Mouse (Mus musculus): ENCODE data around the gene Cdh23. TPM values are rescaled to one million over a fixed set of nuclear protein-coding genes. Genes with fewer than 3 reads are reported as not detected.

Cdh23 gene
- polyA plus RNA-seq, 1 experiment from 2014 or later: 0.35 TPM

- DNase-seq (ENCODE audit: low spot score) (peak; percentile 92), ATAC-seq (peak; percentile 83)
- H3K9ac ChIP-seq (replicated peaks; ENCODE audit: low read depth): no peak overlapping the region
- H3K4me1 ChIP-seq (ENCODE audit: insufficient read depth, low read depth, low read length): no peaks in the 10 kb centered on the region
- no peak overlapping the region for H3K27ac ChIP-seq (ENCODE audit: low read length)
- H3K9me3 ChIP-seq (ENCODE audit: low read length): no peaks in the 10 kb centered on the region
- H3K36me3 ChIP-seq (ENCODE audit: insufficient read depth, low read length): peaks cover 11% of the 10 kb centered on the region
- H3K4me3 ChIP-seq (ENCODE audit: low read depth, low read length): no peak overlapping the region
- H3K27me3 ChIP-seq (replicated peaks; ENCODE audit: insufficient read depth, low read length): no peaks in the 10 kb centered on the region
- TF ChIP-seq EP300 (IDR thresholded peaks at IDR 0.05) (no peak), CTCF (IDR thresholded peaks at IDR 0.05) (peak; percentile 95)
- WGBS: 62% methylated on average over 15 of the region's 15 CpGs
- no peak overlapping the region for H3K4me2 ChIP-seq (replicated peaks; ENCODE audit: low read depth, low read length)
Observed at GRCm38 (mm10) chr10:60304854-60305628, 391.2 kb downstream of the Cdh23 start.

- Histone ChIP-seq H3K36me3 (ENCODE audit: insufficient read depth, low read length) (peaks cover 26% of the 10 kb centered on the region), H3K4me3 (ENCODE audit: low read depth, low read length) (no peak overlapping the region), H3K9me3 (ENCODE audit: low read length) (no peaks in the 10 kb centered on the region), H3K4me2 (replicated peaks; ENCODE audit: low read depth, low read length) (no peak overlapping the region), H3K9ac (replicated peaks; ENCODE audit: low read depth) (no peak overlapping the region), H3K4me1 (ENCODE audit: insufficient read depth, low read depth, low read length) (no peaks in the 10 kb centered on the region), H3K27ac (ENCODE audit: low read length) (no peak overlapping the region), H3K27me3 (replicated peaks; ENCODE audit: insufficient read depth, low read length) (no peaks in the 10 kb centered on the region)
- WGBS: 84% methylated on average over 17 of the region's 17 CpGs
- ATAC-seq (no peak), DNase-seq (ENCODE audit: low spot score) (no peak)
- no peak for TF ChIP-seq CTCF (IDR thresholded peaks at IDR 0.05)
- TF ChIP-seq EP300 (IDR thresholded peaks at IDR 0.05): no peak
Observed at GRCm38 (mm10) chr10:60303419-60303818, 392.9 kb downstream of the Cdh23 start.

GRCm38 (mm10) chr10:60299636-60300035 is 396.7 kb downstream of the Cdh23 start:
- WGBS: 92% methylated on average over 12 of the region's 12 CpGs
- no peak overlapping the region for H3K9ac ChIP-seq (replicated peaks; ENCODE audit: low read depth)
- H3K4me2 ChIP-seq (replicated peaks; ENCODE audit: low read depth, low read length): no peak overlapping the region
- no peaks in the 10 kb centered on the region for H3K4me1 ChIP-seq (ENCODE audit: insufficient read depth, low read depth, low read length)
- no peaks in the 10 kb centered on the region for H3K9me3 ChIP-seq (ENCODE audit: low read length)
- TF ChIP-seq EP300 (IDR thresholded peaks at IDR 0.05) (no peak), CTCF (IDR thresholded peaks at IDR 0.05) (no peak)
- H3K27ac ChIP-seq (ENCODE audit: low read length): no peak overlapping the region
- no peak overlapping the region for H3K4me3 ChIP-seq (ENCODE audit: low read depth, low read length)
- H3K27me3 ChIP-seq (replicated peaks; ENCODE audit: insufficient read depth, low read length): no peaks in the 10 kb centered on the region
- DNase-seq (ENCODE audit: low spot score) (no peak), ATAC-seq (no peak)
- peaks cover 38% of the 10 kb centered on the region for H3K36me3 ChIP-seq (ENCODE audit: insufficient read depth, low read length)

GRCm38 (mm10) chr10:60296027-60296426 is 400.3 kb downstream of the Cdh23 start:
- H3K4me2 ChIP-seq (replicated peaks; ENCODE audit: low read depth, low read length): no peak overlapping the region
- TF ChIP-seq EP300 (IDR thresholded peaks at IDR 0.05) (no peak), CTCF (IDR thresholded peaks at IDR 0.05) (no peak)
- peaks cover 45% of the 10 kb centered on the region for H3K36me3 ChIP-seq (ENCODE audit: insufficient read depth, low read length)
- no peaks in the 10 kb centered on the region for H3K4me1 ChIP-seq (ENCODE audit: insufficient read depth, low read depth, low read length)
- 74% methylated on average over 9 of the region's 9 CpGs for WGBS
- DNase-seq (ENCODE audit: low spot score) (peak; percentile 82), ATAC-seq (peak; percentile 93)
- no peaks in the 10 kb centered on the region for H3K9me3 ChIP-seq (ENCODE audit: low read length)
- no peak overlapping the region for H3K4me3 ChIP-seq (ENCODE audit: low read depth, low read length)
- H3K27ac ChIP-seq (ENCODE audit: low read length): 0 out of 2 replicates have a peak overlapping the region, but pooled peaks have one; percentile 26
- no peak overlapping the region for H3K9ac ChIP-seq (replicated peaks; ENCODE audit: low read depth)
- no peaks in the 10 kb centered on the region for H3K27me3 ChIP-seq (replicated peaks; ENCODE audit: insufficient read depth, low read length)

- DNase-seq (ENCODE audit: low spot score) (no peak), ATAC-seq (no peak)
- TF ChIP-seq EP300 (IDR thresholded peaks at IDR 0.05): no peak
- no peak for TF ChIP-seq CTCF (IDR thresholded peaks at IDR 0.05)
- Histone ChIP-seq H3K9ac (replicated peaks; ENCODE audit: low read depth) (no peak overlapping the region), H3K36me3 (ENCODE audit: insufficient read depth, low read length) (peaks cover 43% of the 10 kb centered on the region), H3K4me1 (ENCODE audit: insufficient read depth, low read depth, low read length) (no peaks in the 10 kb centered on the region), H3K4me3 (ENCODE audit: low read depth, low read length) (no peak overlapping the region), H3K27me3 (replicated peaks; ENCODE audit: insufficient read depth, low read length) (no peaks in the 10 kb centered on the region), H3K9me3 (ENCODE audit: low read length) (no peaks in the 10 kb centered on the region), H3K27ac (ENCODE audit: low read length) (peak overlapping the region; percentile 26; the same call in 1 of the 2 replicates), H3K4me2 (replicated peaks; ENCODE audit: low read depth, low read length) (no peak overlapping the region)
- WGBS: 91% methylated on average over 3 of the region's 3 CpGs
Observed at GRCm38 (mm10) chr10:60295356-60295755, 400.9 kb downstream of the Cdh23 start.

GRCm38 (mm10) chr10:60294621-60295020 is 401.7 kb downstream of the Cdh23 start:
- ATAC-seq (no peak), DNase-seq (ENCODE audit: low spot score) (no peak)
- no peak overlapping the region for H3K4me2 ChIP-seq (replicated peaks; ENCODE audit: low read depth, low read length)
- H3K9ac ChIP-seq (replicated peaks; ENCODE audit: low read depth): no peak overlapping the region
- TF ChIP-seq EP300 (IDR thresholded peaks at IDR 0.05) (no peak), CTCF (IDR thresholded peaks at IDR 0.05) (no peak)
- H3K4me3 ChIP-seq (ENCODE audit: low read depth, low read length): no peak overlapping the region
- H3K9me3 ChIP-seq (ENCODE audit: low read length): no peaks in the 10 kb centered on the region
- no peak overlapping the region for H3K27ac ChIP-seq (ENCODE audit: low read length)
- H3K36me3 ChIP-seq (ENCODE audit: insufficient read depth, low read length): peaks cover 36% of the 10 kb centered on the region
- 89% methylated on average over 7 of the region's 7 CpGs for WGBS
- H3K4me1 ChIP-seq (ENCODE audit: insufficient read depth, low read depth, low read length): peaks cover 5% of the 10 kb centered on the region; the same call in 1 of the 2 replicates
- H3K27me3 ChIP-seq (replicated peaks; ENCODE audit: insufficient read depth, low read length): no peaks in the 10 kb centered on the region

All from lung, postnatal 0 days (tissue).